Mouse (Mus musculus) kidney, postnatal 36 days (tissue): ENCODE measurements at regions not wholly inside any gene's neighbourhood (a gene's known extent, or its start where the extent isn't known, plus 50 kb on each side); places are given as distances from the start of the nearest gene placed in this dataset.
"Not testable (repeated sequence)": the region's sequence is repeated elsewhere in the genome, so short reads cannot be mapped to it uniquely, and the experiment has no call there.

ENCODE experiments used
- DNase-seq, 2 experiments: peaks; one replicate each; pipeline ENCODE4 v3.0.0; 2021 to 2022; ENCODE audit warnings: mixed read lengths in 2 of 2

GRCm38 (mm10) chr10:36092915-36093314 is 381.2 kb upstream of the Amd2 start:
- no peak for DNase-seq

DNA sequence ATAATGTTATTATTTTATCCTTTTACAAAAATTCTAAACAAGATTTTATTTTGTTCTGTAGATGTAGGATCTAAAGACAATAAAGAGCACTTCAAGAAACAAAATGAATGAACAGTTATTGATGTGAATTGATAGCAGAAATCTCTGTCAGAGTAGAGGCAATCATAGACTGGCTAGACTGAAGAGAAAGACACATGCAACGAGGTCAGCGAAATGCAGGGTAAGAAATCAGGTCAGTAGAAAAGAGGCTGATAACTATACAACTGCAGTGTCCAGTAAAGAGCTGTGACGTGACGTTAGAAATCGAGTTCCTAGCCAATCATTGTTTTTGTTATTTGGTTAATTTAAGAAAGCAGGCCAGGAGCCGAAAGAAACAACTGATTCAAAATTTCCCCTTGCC is 343.0 kb upstream of the Amd2 start:
- no peak for DNase-seq

GRCm38 (mm10) chr10:36036476-36036875 is 324.8 kb upstream of the Amd2 start:
- no peak for DNase-seq

GRCm38 (mm10) chr10:35998869-35999268 is 287.2 kb upstream of the Amd2 start:
- DNase-seq, result not testable (repeated sequence)

GRCm38 (mm10) chr10:35949056-35949455 is 237.4 kb upstream of the Amd2 start:
- peak; percentile 5 to 9 for DNase-seq

GRCm38 (mm10) chr10:35946006-35946405 is 234.3 kb upstream of the Amd2 start:
- DNase-seq, result no peak

DNA sequence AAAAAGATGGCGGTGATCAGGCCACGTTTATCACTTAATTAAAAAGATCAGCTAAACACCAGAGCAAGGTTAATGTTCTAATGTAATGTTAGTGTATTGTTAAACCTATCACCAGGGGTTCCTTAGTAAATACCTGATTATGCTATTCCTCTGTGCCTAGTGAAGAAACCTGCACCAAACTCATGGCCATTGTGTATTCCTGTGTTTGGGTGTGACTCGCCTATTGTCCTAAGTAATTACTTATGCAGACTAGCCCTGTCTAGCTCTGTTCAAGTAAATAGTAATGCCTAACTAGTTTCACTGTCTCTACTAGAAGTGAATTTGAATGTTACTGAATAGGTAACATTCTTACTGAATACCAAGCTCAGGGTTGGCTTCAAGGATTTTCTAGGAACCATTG is 231.6 kb upstream of the Amd2 start:
- DNase-seq, result no peak

- DNase-seq, result no peak
Observed at GRCm38 (mm10) chr10:35940641-35941040, 228.9 kb upstream of the Amd2 start.
